Mouse (Mus musculus) lung, postnatal 10 days (tissue): Measurements from ENCODE around the gene Ncf4.
"Not testable (repeated sequence)": the region's sequence is repeated elsewhere in the genome, so short reads cannot be mapped to it uniquely, and the experiment has no call there.

ENCODE experiments used
- DNase-seq: peaks from one replicate; pipeline ENCODE4 v3.0.0; 2021

The Ncf4 gene

DNA sequence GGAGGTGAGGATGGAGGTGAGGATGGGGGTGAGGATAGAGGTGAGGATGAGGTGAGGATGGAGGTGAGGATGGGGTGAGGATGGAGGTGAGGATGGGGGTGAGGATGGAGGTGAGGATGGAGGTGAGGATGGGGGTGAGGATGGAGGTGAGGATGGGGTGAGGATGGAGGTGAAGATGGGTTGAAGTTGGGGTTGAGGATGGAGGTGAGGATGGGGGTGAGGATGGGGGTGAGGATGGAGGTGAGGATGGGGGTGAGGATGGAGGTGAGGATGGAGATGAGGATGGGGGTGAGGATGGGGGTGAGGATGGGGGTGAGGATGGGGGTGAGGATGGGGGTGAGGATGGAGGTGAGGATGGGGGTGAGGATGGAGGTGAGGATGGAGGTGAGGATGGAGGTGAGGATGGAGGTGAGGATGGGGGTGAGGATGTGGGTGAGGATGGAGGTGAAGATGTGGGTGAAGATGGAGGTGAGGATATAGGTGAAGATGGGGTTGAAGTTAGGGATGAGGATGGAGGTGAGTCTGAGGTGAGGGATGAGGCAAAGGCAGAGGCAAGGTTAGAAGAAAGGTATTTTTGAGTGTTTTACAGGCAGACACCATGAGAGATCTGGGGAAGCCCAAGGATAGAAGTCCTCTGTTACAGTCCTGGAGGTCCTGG lies 12.1 kb downstream of the Ncf4 start:
- not testable (repeated sequence) for DNase-seq

DNA sequence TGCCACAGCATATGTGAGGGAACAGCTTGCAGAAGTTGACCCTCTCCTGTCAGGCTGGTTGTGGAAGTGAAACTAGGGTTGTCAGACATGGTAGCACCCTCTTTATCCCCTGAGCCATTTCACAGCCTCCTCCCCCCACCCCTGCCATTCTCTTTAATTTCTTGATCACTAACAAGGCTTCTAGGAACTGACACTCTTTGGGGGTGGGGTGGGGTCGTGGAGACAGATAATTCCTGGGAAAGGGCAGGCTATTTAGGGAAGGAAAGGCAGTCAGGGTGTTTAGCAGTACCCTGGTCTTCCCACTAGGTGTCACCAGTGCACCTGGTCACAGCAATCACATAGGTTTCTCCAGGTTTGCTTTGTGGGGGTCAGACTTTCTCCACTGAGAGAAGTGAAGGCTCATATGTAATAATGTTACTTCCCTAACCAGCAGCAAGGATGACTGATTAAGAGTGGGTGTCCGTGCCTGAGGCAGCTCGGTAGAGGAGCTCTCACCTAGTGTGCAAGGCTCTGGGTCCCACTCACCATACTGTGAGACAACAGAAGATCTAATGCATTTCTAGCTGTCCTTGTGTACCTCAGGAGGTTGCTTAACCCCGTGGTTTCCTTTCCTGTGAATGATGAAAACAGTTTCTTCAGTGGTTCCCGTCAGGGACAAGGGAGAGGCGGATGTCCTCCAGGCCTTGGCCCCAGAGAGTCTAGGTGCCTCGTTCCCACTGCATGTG lies 12.9 kb downstream of the Ncf4 start:
- peak; percentile 68 for DNase-seq

DNA sequence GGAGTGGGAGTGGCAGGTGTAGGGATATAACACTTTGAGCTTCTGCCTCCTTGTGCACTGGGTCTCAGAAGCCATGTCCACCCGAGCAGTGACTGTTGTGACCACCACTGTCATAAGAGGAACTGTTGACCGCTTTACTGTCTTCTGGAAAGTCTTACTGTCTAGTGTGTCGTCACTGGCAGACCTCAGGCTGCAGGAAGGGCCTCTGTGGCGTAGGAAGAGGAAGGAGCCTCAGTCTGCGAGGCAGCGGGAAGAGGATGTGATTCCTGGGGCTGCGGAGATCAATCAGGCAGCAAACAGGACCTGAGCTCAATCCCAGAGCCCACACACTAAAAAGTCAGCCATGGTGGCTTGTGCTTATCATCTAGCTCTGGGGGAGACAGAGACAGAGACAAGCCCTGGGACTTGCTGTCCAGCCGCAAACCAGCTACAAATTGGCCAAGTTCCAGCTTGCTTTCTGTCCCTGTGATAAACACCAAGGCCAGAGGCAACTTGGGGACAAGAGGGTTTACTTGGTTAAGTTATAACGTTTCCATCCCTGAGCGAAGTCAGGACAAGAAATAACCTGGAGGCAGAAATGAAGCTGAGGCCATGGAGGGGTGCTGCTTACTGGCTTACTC lies 13.8 kb downstream of the Ncf4 start:
- peak; percentile 28 for DNase-seq

DNA sequence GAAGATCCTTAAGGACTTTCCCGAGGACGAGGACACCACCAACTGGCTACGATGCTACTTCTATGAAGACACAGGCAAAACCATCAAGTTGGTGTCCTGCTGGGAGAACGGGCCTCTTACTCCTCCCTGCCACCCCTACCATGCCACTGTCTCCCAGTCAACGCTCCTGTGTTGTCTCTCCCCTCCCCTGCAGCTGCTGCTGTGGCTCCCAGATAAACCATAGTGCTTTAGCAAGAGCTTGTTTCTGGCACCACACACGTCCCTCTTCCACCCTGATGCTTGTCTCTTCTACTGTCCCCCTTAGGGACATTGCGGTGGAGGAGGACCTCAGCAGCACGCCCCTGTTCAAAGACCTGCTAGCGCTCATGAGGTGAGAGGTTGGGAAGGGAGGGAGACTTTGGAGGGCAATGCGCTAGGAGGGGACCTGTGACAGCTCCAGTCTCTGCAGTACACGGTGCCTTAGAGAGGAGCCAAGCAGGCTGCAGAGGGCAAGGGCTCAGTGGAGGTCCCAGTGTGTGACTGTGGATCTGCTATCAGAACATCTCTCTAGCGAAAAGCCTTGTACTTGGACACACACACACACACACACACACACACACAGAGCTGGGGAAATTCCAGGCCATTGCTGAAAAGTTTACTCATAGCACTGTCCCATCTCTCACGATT lies 16.2 kb downstream of the Ncf4 start:
- DNase-seq: no peak

DNA sequence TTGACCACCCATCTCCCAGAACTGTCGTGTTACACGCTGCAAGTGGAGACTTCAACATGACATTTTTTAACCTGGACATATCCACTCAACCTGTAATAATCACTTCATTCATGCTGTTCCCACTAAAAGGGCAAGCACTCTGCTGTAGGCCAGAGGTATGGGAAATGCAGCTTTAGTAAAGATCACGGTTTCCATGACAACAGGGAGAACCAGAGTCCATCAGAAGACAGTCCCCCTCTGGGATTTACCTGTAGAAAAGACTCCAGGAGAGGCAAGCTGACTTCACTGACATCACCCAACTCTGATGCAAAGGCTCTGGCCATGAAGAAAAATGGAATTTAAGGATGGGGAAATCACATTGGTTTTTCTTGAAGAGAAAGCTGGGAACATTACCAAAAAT lies 18.7 kb downstream of the Ncf4 start:
- DNase-seq: no peak

DNA sequence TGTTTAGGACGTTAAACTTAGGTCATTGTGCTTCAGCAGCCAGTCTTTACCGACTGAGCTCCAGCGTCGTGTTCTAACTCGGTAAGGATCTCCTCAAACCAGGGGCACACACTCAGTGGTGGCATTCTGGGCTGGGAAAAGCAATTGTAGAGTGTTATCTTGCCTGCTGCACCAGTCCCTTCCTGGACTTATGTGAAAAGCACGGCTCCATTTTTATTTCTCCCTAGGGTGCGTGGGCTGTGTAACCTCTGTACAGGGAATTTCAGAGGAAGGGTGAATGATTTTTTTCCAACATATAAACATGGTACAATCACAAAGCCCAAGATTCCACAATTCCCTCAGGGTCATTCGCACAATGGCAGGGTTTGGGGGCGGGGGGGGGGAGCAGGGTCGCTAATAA lies 22.8 kb downstream of the Ncf4 start:
- no peak for DNase-seq

DNA sequence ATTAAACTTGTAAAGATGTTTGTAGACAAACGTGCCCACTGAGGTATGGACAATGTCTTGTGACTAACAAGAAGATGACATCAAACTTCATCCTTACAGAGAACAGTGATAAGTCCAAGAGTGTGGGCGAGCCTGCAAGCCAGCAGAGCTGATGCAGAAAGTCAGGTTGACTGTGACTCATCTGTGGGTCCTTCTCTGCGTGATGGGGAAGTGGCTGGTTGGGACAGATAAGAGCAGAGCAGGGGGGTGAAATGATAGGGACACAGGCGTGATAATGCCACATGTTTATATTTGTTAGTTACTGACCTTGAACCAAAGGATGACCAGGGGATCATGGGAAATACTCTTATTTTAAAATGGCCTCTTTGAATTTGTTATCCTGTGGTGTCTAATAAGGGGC lies 23.3 kb downstream of the Ncf4 start:
- DNase-seq: no peak

DNA sequence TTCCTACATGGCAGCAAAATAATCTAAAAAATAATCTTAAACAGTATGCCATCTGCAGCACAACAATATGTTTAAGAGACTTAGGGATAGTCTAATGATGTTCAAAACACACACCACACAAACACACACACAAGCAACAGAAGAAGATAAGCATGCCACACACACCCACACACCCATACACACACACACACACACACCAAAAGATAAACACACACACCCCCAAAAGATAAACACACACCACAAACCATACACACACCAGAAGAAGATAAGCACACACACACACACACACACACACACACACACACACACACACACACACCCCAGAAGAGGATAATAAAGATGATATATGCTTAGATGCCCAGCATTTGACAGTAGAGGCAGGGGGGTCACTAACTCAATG lies 26.6 kb downstream of the Ncf4 start:
- no peak for DNase-seq

DNA sequence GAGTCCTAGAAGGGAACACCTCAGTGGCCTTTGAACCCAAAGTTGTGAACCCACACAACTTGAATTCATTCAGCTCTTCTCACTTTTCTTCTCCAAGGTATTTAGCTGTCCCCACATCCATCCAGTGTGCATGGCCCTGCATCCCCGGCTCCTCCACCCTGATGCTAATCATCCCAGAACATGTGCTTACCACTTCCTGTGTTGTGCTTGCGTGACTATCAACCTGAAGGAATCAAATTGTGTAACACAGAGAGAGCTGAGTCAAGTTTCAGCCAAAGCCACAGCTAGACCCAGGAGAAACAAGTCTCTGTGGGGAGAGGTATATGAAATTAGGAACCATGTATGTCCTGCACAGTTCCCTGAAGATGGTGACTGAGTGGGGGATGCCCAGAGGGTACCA lies 33.7 kb downstream of the Ncf4 start:
- no peak for DNase-seq

DNA sequence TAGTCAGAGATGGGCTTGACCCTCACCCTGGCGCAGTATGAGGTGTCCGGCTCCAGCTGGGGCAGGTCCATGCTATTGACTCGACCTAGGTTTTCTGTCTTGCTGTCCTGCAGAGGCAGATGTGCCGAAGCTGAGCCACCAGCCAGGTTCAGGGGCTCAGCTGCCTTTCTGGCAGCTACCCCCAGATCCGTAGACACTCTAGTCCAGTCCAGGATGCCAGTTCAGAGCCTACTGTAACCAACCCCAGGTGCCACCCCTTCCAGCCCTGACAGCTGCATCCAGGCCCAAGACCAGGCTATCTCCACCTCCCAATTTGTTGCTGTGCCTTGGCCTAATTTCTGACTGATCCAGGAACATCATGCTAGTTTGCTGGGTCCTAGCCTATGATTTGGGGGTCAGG lies 43.3 kb downstream of the Ncf4 start:
- no peak for DNase-seq

DNA sequence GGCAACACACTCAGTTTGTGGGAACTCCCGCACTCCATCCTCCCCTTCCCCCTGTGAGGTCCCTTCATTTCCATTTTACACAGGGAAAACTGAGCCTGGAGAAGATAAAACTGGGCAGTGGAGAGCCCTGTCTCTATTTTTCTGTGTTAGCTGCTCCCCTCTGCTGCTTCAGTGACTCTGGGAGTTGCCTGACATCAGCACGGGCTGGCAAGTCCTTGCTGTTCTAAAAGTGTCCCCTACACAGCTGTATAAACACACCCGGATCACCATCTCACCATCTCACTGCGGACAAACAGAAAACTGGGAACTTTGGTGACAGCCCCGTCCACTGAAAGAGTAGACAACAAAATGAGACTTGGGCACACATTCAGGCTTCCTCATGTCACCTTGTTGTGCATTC lies 45.2 kb downstream of the Ncf4 start:
- DNase-seq: not testable (repeated sequence)

DNA sequence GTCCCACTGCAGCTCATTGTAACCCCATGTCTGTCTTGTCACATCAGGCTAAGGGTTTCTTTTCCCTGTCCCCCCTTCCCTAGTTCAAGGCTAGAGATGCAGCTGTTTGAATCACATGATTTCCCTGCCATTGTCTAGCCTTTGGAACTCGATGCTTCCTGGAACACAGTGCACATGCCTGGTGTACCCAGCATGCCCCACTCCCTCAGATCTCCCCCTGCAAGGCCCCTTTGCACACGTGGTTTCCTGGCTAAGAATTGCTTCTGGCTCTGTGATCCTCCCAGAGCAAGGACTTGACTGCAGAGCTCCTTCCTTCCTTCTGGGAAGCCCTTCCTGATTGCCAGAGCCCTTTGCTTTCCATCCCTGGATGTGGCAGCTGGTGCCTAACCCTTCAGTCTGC lies 48.6 kb downstream of the Ncf4 start:
- not testable (repeated sequence) for DNase-seq

DNA sequence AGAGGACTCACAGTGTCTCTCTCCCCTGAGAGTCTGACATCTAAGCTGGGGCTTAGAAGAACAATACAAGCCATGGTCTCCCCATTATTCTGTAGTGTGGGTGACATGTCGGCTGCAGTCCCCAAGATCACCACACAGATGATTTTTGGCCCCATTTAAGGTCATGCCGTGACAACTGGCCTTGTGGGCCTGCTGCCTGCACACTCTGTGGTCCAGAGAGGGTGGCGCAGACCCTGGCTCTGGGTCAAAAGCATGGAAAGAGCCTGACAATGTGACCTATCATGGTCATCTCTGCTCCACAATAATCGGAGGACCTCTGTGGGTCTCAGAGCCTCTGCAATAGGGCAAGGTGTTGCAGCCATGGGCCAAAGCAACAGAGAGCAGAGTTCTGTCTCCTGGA lies 49.1 kb downstream of the Ncf4 start:
- DNase-seq: no peak

DNA sequence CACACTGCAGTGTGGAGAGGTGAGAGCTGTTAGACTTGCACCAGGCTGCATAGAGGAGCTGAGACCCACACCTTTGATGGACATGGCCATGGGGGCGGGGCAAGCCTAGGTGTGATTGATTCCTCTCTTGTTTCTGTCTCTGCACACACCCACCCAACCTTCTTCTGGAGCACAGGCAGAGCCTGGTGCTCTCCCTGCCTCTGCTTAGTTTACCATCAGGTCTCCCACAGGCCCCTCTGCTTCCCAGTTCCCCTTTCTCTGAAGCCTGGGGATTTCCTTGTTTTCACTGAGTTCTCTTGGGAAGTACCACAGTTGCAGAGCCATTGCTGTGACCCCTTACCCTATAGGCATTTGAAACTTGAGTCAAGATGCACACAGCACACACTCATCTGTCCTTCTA lies 54.0 kb downstream of the Ncf4 start:
- no peak for DNase-seq

DNA sequence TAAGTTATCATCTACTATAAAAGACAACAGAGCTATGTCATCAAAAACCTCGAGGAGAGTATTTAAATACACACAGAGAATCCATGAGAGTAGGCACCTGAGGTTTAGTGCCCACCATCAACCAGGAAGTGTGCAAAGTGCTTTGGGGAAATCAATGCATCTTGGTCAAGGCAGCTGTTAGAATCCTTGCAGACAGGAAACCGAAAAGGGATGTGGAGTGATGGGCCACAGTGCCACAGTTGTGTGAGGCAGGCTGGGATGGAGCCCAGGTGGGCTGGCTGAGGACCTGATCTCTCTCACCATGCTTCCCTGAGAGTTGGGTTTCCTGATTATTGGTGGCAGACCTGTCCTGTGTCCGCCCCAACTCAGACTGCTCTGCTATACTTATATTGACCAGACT lies 55.0 kb downstream of the Ncf4 start:
- no peak for DNase-seq

DNA sequence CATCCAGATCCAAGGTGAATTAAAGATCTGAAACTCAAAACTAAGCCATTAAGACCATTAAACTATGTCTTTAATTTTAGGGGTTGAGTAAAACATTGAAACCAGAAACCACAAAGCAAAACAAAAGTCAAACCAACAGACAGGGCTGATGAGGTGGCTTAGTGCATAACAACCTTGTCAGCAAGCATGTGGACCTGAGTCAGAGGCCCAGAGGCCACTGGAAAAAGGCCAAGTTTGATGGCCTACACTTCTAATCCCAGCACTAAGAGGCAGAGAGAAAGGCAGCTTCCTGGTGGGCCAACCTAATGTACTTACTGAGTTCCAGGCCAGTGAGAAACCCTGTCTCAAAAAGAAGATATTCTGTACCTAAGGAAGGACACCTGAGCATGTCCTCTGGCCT lies 56.2 kb downstream of the Ncf4 start:
- no peak for DNase-seq

DNA sequence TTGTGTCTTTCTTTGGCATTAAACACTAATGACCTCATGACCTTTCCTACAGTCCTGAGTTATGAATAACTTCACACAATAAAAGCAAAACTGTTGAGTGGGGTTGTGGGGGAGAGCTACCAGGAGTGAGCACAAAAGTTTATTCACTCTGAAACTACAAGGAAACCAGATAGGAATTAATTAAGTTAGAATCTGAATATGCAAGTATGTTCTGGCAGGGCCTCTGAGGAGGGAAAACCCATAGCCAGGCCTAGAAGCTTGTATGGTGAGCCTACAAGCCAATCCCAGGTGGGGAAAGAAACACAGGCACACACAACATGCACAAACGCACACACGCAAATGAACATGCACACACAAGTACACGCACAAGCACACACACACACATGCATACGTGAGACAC lies 58.1 kb downstream of the Ncf4 start:
- no peak for DNase-seq

DNA sequence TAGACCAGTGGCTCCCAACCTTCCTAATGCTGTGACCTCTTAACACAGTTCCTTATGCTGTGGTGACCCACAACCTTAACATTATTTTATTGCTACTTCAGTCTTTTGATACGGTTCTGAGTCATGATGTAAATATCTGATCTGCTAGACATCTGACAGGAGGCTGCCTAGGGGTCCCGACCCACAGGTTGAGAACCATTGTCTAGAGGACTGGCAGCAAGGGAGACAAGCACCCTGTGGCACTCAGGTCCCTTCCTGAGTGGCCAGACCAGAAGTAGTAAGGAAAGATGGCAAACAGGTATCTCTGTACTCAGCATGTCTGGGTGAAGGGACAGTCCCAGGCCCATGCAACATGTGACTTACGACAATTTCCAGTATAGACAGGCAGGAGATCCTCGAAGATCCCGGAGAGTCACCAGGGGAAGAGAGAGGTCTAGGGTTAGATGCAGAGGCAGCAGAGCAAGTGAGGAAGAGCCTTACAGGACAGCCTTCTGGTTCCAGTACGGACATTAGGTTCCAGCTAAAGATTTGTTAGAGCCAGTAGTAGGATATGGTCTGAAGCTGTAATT lies 59.1 kb downstream of the Ncf4 start:
- no peak for DNase-seq

DNA sequence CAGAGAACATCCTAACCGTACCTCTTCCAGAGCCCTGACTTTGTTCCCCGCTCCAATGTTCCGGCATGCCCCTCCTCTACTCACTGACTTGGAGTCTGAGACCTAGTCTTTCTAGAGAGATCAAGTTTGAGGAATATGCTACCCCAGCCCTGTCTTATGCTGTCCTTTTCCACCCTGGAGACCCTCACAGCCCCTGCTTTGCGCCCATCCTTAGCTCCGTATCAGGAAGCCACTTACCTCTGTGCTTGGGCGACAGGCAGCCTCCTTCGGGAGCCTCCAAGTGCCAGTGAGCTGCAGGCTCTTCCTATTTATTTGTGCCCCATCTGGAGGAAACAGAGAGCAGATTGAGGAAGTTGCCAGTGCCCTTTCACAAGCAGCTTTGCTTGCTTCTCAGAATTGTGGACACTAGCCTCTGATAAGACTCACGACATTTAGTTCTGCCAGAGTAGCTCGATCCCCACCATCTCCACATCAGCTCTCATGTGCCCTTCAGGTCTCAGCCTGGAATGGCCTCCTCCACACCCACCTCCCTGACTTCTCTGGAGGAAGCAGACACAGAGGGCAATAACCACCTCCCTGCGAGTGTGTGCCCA lies 60.8 kb downstream of the Ncf4 start, which contains the start of gene Csf2rb2:
Gene Csf2rb2 (minus strand): TSS at position 381 of the 593 bp plus-strand sequence.
- DNase-seq: no peak

DNA sequence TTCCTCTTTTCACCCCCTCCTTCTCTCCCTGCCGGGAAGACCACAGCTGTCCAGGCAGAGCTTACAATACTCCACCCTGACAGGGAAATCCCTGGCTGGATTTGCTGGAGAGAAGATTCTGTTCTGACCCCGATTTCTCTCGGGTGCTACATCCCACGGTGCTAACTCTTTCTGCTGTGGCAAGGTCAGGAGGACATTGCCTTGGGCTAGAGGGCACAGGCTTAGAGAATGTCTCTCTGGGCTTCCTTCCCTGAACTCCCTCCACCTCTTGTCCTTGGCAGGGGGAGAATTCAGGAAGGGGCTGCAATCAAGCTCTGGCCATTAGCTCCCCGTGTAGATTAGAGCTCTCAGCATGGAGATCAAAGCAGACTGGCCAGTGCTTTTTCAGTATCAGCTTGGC lies 65.3 kb downstream of the Ncf4 start:
- DNase-seq: no peak

DNA sequence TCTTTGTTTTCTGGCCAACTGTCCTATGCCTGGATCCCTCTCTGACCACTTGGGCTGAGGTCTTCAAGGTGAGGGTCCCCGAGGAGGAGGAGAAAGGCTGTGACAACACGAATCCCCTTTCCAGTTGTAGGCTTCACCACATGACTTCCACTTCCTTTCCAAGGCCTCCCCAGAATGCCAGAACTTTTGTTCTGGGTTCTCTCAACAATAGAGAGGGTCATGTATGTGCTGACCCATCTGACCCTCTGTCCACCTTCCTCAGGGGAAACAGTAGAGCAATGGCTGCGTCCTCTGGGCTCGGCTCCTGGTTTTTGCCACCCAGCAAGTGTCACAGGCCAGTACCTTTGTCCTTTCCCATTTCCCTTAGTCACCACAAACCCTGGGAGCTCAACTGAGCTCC lies 66.4 kb downstream of the Ncf4 start:
- DNase-seq: no peak
